Mouse (Mus musculus) myocyte (in vitro differentiated cells): Measurements from ENCODE around the gene Tmem232.

ENCODE experiments used
- E2F4 ChIP-seq: IDR thresholded peaks from one replicate; pipeline ENCODE4 v1.6.1; 2011; ENCODE audit warnings: mild to moderate bottlenecking, control low read depth, moderate library complexity; ENCODE audit not compliant: insufficient read depth
- MYOD1 ChIP-seq, 3 experiments: IDR thresholded peaks; one replicate each; pipeline ENCODE4 v1.6.1; 2011; ENCODE audit warnings: control low read depth in 2 of 3, low read depth in 2 of 3, mild to moderate bottlenecking in 2 of 3, moderate library complexity in 1 of 3; ENCODE audit not compliant: insufficient read length in 2 of 3, control insufficient read depth in 1 of 3
- POLR2A ChIP-seq: IDR thresholded peaks from one replicate; pipeline ENCODE4 v1.6.1; 2011; ENCODE audit warnings: low read depth, mild to moderate bottlenecking, control low read depth, moderate library complexity; ENCODE audit not compliant: insufficient read length
- POLR2AphosphoS2 ChIP-seq: IDR thresholded peaks from one replicate; pipeline ENCODE4 v1.6.1; 2011; ENCODE audit warnings: low read depth, control low read depth; ENCODE audit not compliant: insufficient read length
- USF1 ChIP-seq: IDR thresholded peaks from one replicate; pipeline ENCODE4 v1.6.1; 2011; ENCODE audit warnings: low read depth, mild to moderate bottlenecking, control low read depth, moderate library complexity

DNA sequence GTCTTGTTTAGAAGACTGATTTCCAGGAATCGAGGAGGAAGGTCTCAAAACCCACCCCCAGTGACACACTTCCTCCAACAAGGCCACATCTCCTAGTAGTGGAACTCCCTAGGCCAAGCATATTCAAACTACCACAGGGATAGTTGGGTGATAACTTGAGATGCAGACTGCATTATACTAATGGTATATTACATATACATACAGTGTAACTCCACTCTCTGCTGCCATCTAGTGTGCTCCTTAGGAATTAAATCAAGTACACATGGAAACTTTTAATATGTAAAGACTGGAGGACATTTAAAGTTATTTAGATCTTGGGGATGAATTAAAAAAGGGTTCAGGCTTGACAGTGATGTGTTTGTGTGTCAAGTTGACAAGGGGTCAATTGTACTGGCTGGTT lies 34.8 kb upstream of the Tmem232 start:
- TF ChIP-seq POLR2A (no peak), POLR2AphosphoS2 (no peak), MYOD1 (IDR thresholded peaks at IDR 0.05; ENCODE audit: control insufficient read depth in 1 of 3, insufficient read length in 2 of 3, low read depth in 2 of 3) (no peak), USF1 (no peak), E2F4 (no peak)
